Mouse (Mus musculus): ENCODE results near the gene Hist1h2ae. TPM values are rescaled to one million over a fixed set of nuclear protein-coding genes. Genes with fewer than 3 reads are reported as not detected.

The Hist1h2ae gene
- polyA plus RNA-seq, 1 experiment from 2014 or later = 109 TPM

DNA sequence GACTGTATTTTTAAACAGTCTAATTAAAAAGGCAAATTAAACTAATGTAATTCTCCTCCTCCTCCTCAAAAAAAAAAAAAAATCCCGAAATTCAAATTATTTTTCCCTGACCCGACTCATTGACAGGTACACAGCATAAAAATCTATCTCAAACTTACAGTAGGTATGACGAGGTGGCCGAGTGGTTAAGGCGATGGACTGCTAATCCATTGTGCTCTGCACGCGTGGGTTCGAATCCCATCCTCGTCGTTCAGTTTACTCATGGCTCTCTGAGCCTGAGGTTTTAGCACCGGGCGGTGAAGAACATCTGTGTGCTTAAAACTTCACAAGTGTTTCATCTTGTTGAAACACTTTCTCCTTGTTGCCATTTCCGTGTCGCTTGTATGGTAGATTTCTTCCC lies 49.3 kb downstream of the Hist1h2ae start:
- peaks cover 59% of the 10 kb centered on the region for H3K4me1 ChIP-seq

More for the DNA sequence above, 49.3 kb downstream of the Hist1h2ae start:
- no peaks in the 10 kb centered on the region for H3K36me3 ChIP-seq
- WGBS (ENCODE audit: insufficient replicate concordance) = 1% methylated on average over 14 of the region's 14 CpGs
- H3K4me3 ChIP-seq = peak overlapping the region; percentile 38
- H3K27me3 ChIP-seq (replicated peaks) = no peaks in the 10 kb centered on the region
- ATAC-seq = peak; percentile 57
- no peaks in the 10 kb centered on the region for H3K9me3 ChIP-seq (replicated peaks)
- H3K27ac ChIP-seq = 0 out of 2 replicates have a peak overlapping the region, but pooled peaks have one; percentile 8
- H3K4me2 ChIP-seq = peak overlapping the region; percentile 93
- H3K9ac ChIP-seq = no peak overlapping the region

Small RNAs within 50 kb of the gene (microRNA-seq; reads per million reads assigned to microRNA genes)
- 2.8 reads per million for gene Gm44297
- not detected for gene Gm44359
- not detected for gene Gm44394

Other genes with a start within 250 kb of the Hist1h2ae start
- gene Zfp322a, start 202.0 kb downstream of the Hist1h2ae start, polyA plus RNA-seq (2016; fragmentation: Nextera tagmentation; extraction: Ambion mirVana) = 19.5 and 21.6 TPM in 2 replicates
- gene Abt1, start 147.4 kb downstream of the Hist1h2ae start, polyA plus RNA-seq (2016; fragmentation: Nextera tagmentation; extraction: Ambion mirVana) = 8.8 and 9.6 TPM in 2 replicates
- gene Btn1a1, start 105.3 kb downstream of the Hist1h2ae start, polyA plus RNA-seq (2016; fragmentation: Nextera tagmentation; extraction: Ambion mirVana) = 1.9 and 2.5 TPM in 2 replicates
- 0.07 TPM in 1 of 2 replicates, not detected in the other for gene Btn2a2, start 82.4 kb downstream of the Hist1h2ae start, polyA plus RNA-seq (2016; fragmentation: Nextera tagmentation; extraction: Ambion mirVana)
- gene Hist1h4h, start 40.2 kb downstream of the Hist1h2ae start, polyA plus RNA-seq (2016; fragmentation: Nextera tagmentation; extraction: Ambion mirVana) = 4.4 and 4.7 TPM in 2 replicates
- gene Hist1h2af, start 37.3 kb downstream of the Hist1h2ae start, polyA plus RNA-seq (2016; fragmentation: Nextera tagmentation; extraction: Ambion mirVana) = 7.8 and 13.9 TPM in 2 replicates
- 12.9 and 16.3 TPM in 2 replicates for gene Hist1h3g, start 35.8 kb downstream of the Hist1h2ae start, polyA plus RNA-seq (2016; fragmentation: Nextera tagmentation; extraction: Ambion mirVana)
- gene Hist1h2bh, start 27.8 kb downstream of the Hist1h2ae start, polyA plus RNA-seq (2016; fragmentation: Nextera tagmentation; extraction: Ambion mirVana) = 1.4 and 1.5 TPM in 2 replicates
- 1.3 and 1.6 TPM in 2 replicates for gene Hist1h3f, start 27.2 kb downstream of the Hist1h2ae start, polyA plus RNA-seq (2016; fragmentation: Nextera tagmentation; extraction: Ambion mirVana)
- 1.1 and 1.6 TPM in 2 replicates for gene Hist1h4f, start 19.6 kb downstream of the Hist1h2ae start, polyA plus RNA-seq (2016; fragmentation: Nextera tagmentation; extraction: Ambion mirVana)
- 0.89 and 0.93 TPM in 2 replicates for gene Hist1h1d, start 18.0 kb downstream of the Hist1h2ae start, polyA plus RNA-seq (2016; fragmentation: Nextera tagmentation; extraction: Ambion mirVana)
- 4.9 and 6.2 TPM in 2 replicates for gene Hist1h3e, start 8.9 kb downstream of the Hist1h2ae start, polyA plus RNA-seq (2016; fragmentation: Nextera tagmentation; extraction: Ambion mirVana)
- gene Hist1h2bg, start 176 bp upstream of the Hist1h2ae start, polyA plus RNA-seq (2016; fragmentation: Nextera tagmentation; extraction: Ambion mirVana) = 10.7 and 14.4 TPM in 2 replicates
- gene Hist1h2bf, start 3.0 kb upstream of the Hist1h2ae start, polyA plus RNA-seq (2016; fragmentation: Nextera tagmentation; extraction: Ambion mirVana) = 7.1 and 9.9 TPM in 2 replicates
- 1.2 and 3.1 TPM in 2 replicates for gene Hist1h2ad, start 3.2 kb upstream of the Hist1h2ae start, polyA plus RNA-seq (2016; fragmentation: Nextera tagmentation; extraction: Ambion mirVana)
- 5.3 and 6.2 TPM in 2 replicates for gene Hist1h3d, start 4.5 kb upstream of the Hist1h2ae start, polyA plus RNA-seq (2016; fragmentation: Nextera tagmentation; extraction: Ambion mirVana)
- 128 and 134 TPM in 2 replicates for gene Hist1h4d, start 10.4 kb upstream of the Hist1h2ae start, polyA plus RNA-seq (2016; fragmentation: Nextera tagmentation; extraction: Ambion mirVana)
- 2.1 and 2.2 TPM in 2 replicates for gene Hist1h2be, start 49.9 kb upstream of the Hist1h2ae start, polyA plus RNA-seq (2016; fragmentation: Nextera tagmentation; extraction: Ambion mirVana)
- 26.5 and 27.9 TPM in 2 replicates for gene Hist1h1e, start 51.3 kb upstream of the Hist1h2ae start, polyA plus RNA-seq (2016; fragmentation: Nextera tagmentation; extraction: Ambion mirVana)
- 0.91 and 1.3 TPM in 2 replicates for gene Hist1h2ac, start 112.7 kb upstream of the Hist1h2ae start, polyA plus RNA-seq (2016; fragmentation: Nextera tagmentation; extraction: Ambion mirVana)
- 75.3 and 75.6 TPM in 2 replicates for gene Hist1h2bc, start 113.0 kb upstream of the Hist1h2ae start, polyA plus RNA-seq (2016; fragmentation: Nextera tagmentation; extraction: Ambion mirVana)
- gene Hist1h1t, start 124.6 kb upstream of the Hist1h2ae start, polyA plus RNA-seq (2016; fragmentation: Nextera tagmentation; extraction: Ambion mirVana) = not detected in 2 replicates
- gene Hist1h4c, start 127.2 kb upstream of the Hist1h2ae start, polyA plus RNA-seq (2016; fragmentation: Nextera tagmentation; extraction: Ambion mirVana) = 8.6 and 11.6 TPM in 2 replicates
- 4.9 and 5.7 TPM in 2 replicates for gene Hfe, start 139.6 kb upstream of the Hist1h2ae start, polyA plus RNA-seq (2016; fragmentation: Nextera tagmentation; extraction: Ambion mirVana)
- gene Hist1h1c, start 167.6 kb upstream of the Hist1h2ae start, polyA plus RNA-seq (2016; fragmentation: Nextera tagmentation; extraction: Ambion mirVana) = 56.9 and 57.2 TPM in 2 replicates
- 4.8 and 6.7 TPM in 2 replicates for gene Hist1h3c, start 174.4 kb upstream of the Hist1h2ae start, polyA plus RNA-seq (2016; fragmentation: Nextera tagmentation; extraction: Ambion mirVana)
- gene Hist1h2bb, start 175.5 kb upstream of the Hist1h2ae start, polyA plus RNA-seq (2016; fragmentation: Nextera tagmentation; extraction: Ambion mirVana) = 4.6 and 5.5 TPM in 2 replicates
- 70.3 TPM in 2 replicates for gene Hist1h2ab, start 179.9 kb upstream of the Hist1h2ae start, polyA plus RNA-seq (2016; fragmentation: Nextera tagmentation; extraction: Ambion mirVana)
- gene Hist1h3b, start 181.0 kb upstream of the Hist1h2ae start, polyA plus RNA-seq (2016; fragmentation: Nextera tagmentation; extraction: Ambion mirVana) = 15.2 and 16.6 TPM in 2 replicates
- gene Hist1h4b, start 185.8 kb upstream of the Hist1h2ae start, polyA plus RNA-seq (2016; fragmentation: Nextera tagmentation; extraction: Ambion mirVana) = 4.5 and 5.7 TPM in 2 replicates
- 0.44 and 0.93 TPM in 2 replicates for gene Hist1h4a, start 190.0 kb upstream of the Hist1h2ae start, polyA plus RNA-seq (2016; fragmentation: Nextera tagmentation; extraction: Ambion mirVana)
- 5.5 and 6.8 TPM in 2 replicates for gene Hist1h3a, start 191.2 kb upstream of the Hist1h2ae start, polyA plus RNA-seq (2016; fragmentation: Nextera tagmentation; extraction: Ambion mirVana)
- gene Hist1h1a, start 192.4 kb upstream of the Hist1h2ae start, polyA plus RNA-seq (2016; fragmentation: Nextera tagmentation; extraction: Ambion mirVana) = 4.9 and 5.8 TPM in 2 replicates
- gene Trim38, start 198.7 kb upstream of the Hist1h2ae start, polyA plus RNA-seq (2016; fragmentation: Nextera tagmentation; extraction: Ambion mirVana) = not detected in 2 replicates
- gene Slc17a2, start 235.8 kb upstream of the Hist1h2ae start, polyA plus RNA-seq (2016; fragmentation: Nextera tagmentation; extraction: Ambion mirVana) = 0.35 and 0.43 TPM in 2 replicates